Mouse (Mus musculus): ENCODE data around the gene Wdr90.
A peak's percentile ranks its signal among the peaks of the same experiment; 100 is the strongest.
"Not testable (repeated sequence)": the region's sequence is repeated elsewhere in the genome, so short reads cannot be mapped to it uniquely, and the experiment has no call there.

Wdr90 gene

DNA sequence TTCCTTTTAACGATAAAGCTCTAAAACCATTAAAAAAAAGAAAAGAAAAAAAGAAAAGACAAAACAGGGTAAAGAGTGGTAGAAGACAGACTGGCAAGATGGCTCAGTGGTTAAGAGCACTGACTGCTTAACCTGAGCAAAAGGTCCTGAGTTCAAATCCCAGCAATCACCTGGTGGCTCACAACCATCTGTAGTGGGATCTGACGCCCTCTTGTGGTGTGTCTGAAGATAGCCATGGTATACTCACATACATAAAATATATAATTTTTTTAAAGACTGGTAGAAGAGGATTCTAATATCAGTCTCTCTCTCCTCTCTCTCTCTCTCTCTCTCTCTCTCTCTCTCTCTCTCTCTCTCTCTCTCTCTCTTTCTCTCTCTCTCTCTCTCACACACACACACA is 53.8 kb downstream of the Wdr90 start:
- DNase-seq (ENCODE audit: low read depth, low spot score), result not testable (repeated sequence)

DNA sequence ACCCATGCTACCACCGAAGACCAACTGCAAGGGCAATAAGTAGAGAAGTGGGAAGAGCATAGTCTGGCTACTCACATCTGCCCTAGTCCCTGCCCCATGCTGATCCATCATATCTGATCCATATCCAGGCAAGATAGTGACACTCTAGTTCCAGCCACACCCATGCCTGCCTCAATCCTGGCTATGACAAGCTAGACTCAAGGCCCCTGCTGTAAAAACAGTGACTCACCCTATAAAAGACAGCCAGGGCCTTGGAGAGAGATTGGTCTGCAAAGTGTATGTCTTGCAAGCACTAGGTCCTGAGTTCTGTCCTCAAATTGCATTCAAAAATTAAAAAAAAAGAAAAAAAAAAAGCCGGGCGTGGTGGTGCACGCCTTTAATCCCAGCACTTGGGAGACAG is 54.8 kb downstream of the Wdr90 start:
- DNase-seq (ENCODE audit: low read depth, low spot score), result no peak

DNA sequence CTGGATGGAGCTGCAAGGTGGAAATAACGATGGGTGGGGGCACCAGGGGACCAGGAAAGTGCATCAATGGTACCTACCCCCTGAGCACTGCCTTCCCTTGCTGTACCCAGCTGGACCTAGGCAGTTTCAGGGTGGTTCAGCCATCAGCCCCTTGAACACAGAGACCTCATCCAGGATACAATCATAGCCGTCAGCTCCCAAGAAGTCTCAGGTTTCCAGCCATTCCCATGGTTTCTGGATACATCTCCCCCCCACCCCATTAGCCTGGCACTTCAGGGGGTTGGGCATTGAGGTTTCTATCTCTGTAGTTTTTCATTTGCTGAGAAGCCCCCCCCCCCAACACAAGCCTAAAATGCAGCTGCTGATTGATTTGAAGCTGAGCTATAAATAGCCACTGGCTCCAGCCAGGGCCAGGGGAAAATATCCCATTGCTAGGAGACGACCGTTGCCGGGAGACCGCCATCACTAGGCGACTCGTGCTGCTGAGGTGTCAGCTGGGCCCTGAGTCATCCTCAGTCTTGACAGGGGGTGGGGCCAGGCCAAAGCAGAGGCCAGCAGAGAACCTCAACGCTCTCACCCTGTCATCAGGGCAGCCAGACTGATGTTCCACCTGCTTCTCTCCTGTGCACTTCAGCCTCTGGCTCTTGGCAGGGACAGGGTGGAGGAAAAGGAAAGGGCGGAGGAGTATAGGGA is 58.3 kb downstream of the Wdr90 start:
- no peak for DNase-seq (ENCODE audit: low read depth, low spot score)

DNA sequence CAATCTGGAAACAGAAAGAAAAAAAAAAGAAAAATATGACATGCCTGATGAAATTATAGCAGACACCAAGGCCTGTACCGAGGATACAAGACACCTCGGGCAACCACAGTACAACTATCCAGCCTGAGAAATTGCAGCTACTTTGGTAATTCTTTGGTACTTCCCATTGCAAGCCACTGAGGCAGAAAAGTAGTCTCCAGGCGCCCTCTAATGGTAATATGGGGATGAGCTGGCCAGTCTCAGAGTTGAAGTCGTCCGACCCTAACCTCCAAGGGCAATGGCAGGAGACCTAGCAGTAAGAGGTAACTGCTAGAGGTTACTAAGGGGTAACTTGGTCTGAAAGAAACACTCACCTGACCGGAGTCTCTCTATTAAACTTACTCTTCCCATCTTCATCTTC is 60.3 kb downstream of the Wdr90 start:
- peak; percentile 73 for DNase-seq (ENCODE audit: low read depth, low spot score)

DNA sequence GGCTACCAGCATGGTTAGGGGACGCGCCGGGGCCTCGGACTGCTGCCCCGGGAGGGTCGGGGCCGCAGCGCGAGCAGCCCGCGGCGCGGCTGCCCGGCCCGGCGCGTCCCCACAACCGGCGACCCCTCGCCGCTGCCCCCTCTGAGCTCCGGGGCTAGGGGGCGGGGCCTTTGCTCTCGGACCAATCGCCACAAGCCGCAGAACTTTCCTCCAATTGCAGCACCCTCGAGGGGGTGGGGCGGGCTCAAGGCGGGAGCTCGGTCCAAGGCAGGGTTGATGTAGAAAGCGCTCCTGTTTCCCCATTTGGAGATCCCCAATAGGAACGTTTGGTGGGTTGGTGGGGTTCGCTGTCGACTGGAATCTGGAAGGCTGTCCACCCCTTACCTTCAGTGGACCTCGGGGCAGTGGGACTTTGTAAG is 64.3 kb downstream of the Wdr90 start, which contains the start of gene Metrn:
Gene Metrn, minus strand, starts transcription at position 186 of the 419 bp plus-strand sequence.
- peak; percentile 85 for DNase-seq (ENCODE audit: low read depth, low spot score)

DNA sequence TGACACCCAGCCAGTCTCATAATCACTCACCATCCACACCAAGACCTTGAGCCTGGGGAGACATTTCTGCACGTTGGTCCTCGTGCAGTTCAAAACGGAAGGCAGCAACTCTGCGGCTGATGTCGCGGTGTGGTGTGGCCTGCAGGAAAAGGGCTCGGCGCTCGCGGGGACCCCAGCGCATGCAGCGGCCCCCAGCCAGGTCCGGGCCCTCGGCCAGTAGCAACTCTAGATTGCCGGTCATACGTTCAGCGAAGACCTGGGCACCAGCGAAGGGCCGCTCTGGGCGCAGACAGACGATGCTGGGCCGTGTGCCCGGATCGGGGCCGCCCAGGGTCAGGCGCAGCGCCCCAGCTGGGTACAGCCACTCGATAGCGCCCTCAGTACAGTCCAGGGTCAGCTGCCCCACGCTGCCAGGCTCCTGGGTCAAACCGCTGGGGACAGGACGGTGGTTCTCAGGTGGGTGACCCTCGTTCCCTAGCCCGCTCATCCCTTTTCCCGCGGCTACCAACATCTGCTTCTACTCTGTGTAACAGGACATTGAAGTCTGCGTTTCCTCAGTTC is 65.0 kb downstream of the Wdr90 start:
- no peak for DNase-seq (ENCODE audit: low read depth, low spot score)

DNA sequence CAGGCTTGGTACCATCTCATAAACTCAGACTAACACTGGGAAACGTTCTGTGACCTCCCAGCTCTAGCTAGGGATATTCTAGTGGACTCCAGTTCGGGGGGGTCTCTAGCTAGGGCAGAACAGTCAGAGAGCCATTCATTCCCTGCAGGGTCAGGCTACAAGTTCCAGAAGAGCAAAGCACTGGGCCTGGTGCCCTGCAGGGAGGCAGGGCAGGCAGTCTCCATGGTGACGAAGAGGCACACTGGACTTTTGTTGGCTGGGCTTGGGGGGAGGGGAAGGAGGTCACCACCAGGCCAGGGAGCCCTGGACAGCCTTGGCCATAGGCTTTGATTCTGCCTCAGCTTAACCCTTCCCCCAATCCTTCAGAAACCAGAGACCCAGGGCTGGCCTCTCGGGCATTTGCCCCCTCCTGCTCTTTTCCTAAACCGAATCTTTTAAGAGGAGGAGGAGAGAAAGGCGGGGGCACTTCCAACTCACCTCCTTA is 65.7 kb downstream of the Wdr90 start, which contains the start of gene AC134908.4:
Gene AC134908.4, minus strand, starts transcription at position 51 of the 484 bp plus-strand sequence.
- DNase-seq (ENCODE audit: low read depth, low spot score), result peak; percentile 54

DNA sequence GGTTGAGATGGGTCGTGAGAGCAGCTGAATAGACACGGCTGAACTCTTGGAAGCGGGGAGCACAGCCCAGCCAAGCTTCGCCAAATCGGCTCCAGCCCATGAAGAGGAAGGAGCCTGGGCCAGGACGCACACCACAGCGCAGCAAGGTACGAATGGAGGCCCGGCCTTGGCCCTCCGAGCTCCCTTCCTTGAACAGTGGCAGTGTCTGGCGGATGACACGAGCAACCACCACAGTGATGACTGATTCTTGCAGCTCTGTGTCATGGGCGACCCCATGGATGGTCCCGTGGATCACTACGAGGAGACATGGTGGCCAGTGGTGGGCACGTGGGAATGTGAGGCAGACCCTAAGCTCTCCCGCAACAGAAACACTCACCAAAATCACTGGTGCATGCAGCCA is 66.3 kb downstream of the Wdr90 start:
- no peak for DNase-seq (ENCODE audit: low read depth, low spot score)

Measured in forelimb bud, embryonic 11.5 days (tissue).